Mouse (Mus musculus) adrenal gland, postnatal 14 days (tissue): ENCODE data around the gene Tma16. TPM values are rescaled to one million over a fixed set of nuclear protein-coding genes. Genes with fewer than 3 reads are reported as not detected.

ENCODE experiments used
- total RNA-seq: library from RNA; stranded (reverse); gene quantifications from 2 replicates; pipeline ENCODE4 v1.2.3, GENCODE M21; 2021

Tma16 gene
- total RNA-seq, 1 experiment from 2014 or later, result 8.2 TPM

Other genes starting within 250 kb of the Tma16 start
- gene Tktl2, start 25.2 kb upstream of the Tma16 start, total RNA-seq, result not detected in 2 replicates
- gene Npy5r, start 201.6 kb upstream of the Tma16 start, total RNA-seq, result 0.23 and 0.26 TPM in 2 replicates
- gene Npy1r, start 210.7 kb upstream of the Tma16 start, total RNA-seq, result 3.1 and 5.8 TPM in 2 replicates